Mouse (Mus musculus) c-Kit-negative CD71-positive TER-119-positive erythroid progenitor cells, embryonic 14.5 days (primary cell): ENCODE data around the gene Mboat2.

Experiments
- DNase-seq: peaks from one replicate; pipeline ENCODE4 v3.0.0-alpha.2; 2013; ENCODE audit warnings: low read depth, low spot score

The Mboat2 gene

GRCm38 (mm10) chr12:24898226-24898625, 67.5 kb downstream of the Mboat2 start:
- no peak for DNase-seq

- DNase-seq, result no peak
Observed at GRCm38 (mm10) chr12:24899636-24900035, 69.0 kb downstream of the Mboat2 start.

- no peak for DNase-seq
Observed at GRCm38 (mm10) chr12:24902736-24903135, 72.1 kb downstream of the Mboat2 start.

- no peak for DNase-seq
Observed at GRCm38 (mm10) chr12:24907894-24908293, 77.2 kb downstream of the Mboat2 start.

GRCm38 (mm10) chr12:24909679-24910078, 79.0 kb downstream of the Mboat2 start:
- DNase-seq, result no peak

- no peak for DNase-seq
Observed at GRCm38 (mm10) chr12:24912174-24912573, 81.5 kb downstream of the Mboat2 start.

- no peak for DNase-seq
Observed at GRCm38 (mm10) chr12:24912876-24913275, 82.2 kb downstream of the Mboat2 start.

GRCm38 (mm10) chr12:24918575-24919262, 88.0 kb downstream of the Mboat2 start:
- DNase-seq, result no peak

GRCm38 (mm10) chr12:24920861-24921260, 90.2 kb downstream of the Mboat2 start:
- DNase-seq, result no peak

GRCm38 (mm10) chr12:24924003-24924402, 93.3 kb downstream of the Mboat2 start:
- DNase-seq, result no peak

GRCm38 (mm10) chr12:24925276-24925675, 94.6 kb downstream of the Mboat2 start:
- DNase-seq, result no peak

- no peak for DNase-seq
Observed at GRCm38 (mm10) chr12:24925684-24926083, 95.0 kb downstream of the Mboat2 start.

GRCm38 (mm10) chr12:24928051-24928748, 97.5 kb downstream of the Mboat2 start:
- no peak for DNase-seq

- DNase-seq, result no peak
Observed at GRCm38 (mm10) chr12:24929043-24929442, 98.4 kb downstream of the Mboat2 start.

GRCm38 (mm10) chr12:24930760-24931159, 100.1 kb downstream of the Mboat2 start:
- DNase-seq, result no peak

- no peak for DNase-seq
Observed at GRCm38 (mm10) chr12:24932120-24932519, 101.4 kb downstream of the Mboat2 start.

- DNase-seq, result no peak
Observed at GRCm38 (mm10) chr12:24933206-24933775, 102.6 kb downstream of the Mboat2 start.

- no peak for DNase-seq
Observed at GRCm38 (mm10) chr12:24933996-24934395, 103.3 kb downstream of the Mboat2 start.

- no peak for DNase-seq
Observed at GRCm38 (mm10) chr12:24936281-24936680, 105.6 kb downstream of the Mboat2 start.

- peak; percentile 63 for DNase-seq
Observed at GRCm38 (mm10) chr12:24939372-24939771, 108.7 kb downstream of the Mboat2 start.

- no peak for DNase-seq
Observed at GRCm38 (mm10) chr12:24942619-24943287, 112.1 kb downstream of the Mboat2 start.

- no peak for DNase-seq
Observed at GRCm38 (mm10) chr12:24943427-24943826, 112.7 kb downstream of the Mboat2 start.
